Mouse (Mus musculus): ENCODE measurements at regions not wholly inside any gene's neighbourhood (a gene's known extent, or its start where the extent isn't known, plus 50 kb on each side); places are given as distances from the start of the nearest gene placed in this dataset.
"Not testable (repeated sequence)": the region's sequence is repeated elsewhere in the genome, so short reads cannot be mapped to it uniquely, and the experiment has no call there.

- peak; percentile 71 for DNase-seq (ENCODE audit: low spot score)
- Histone ChIP-seq H3K27ac (ENCODE audit: low read depth, low read length) (no peak overlapping the region), H3K27me3 (replicated peaks; ENCODE audit: control insufficient read depth, insufficient read depth, low read length) (no peaks in the 10 kb centered on the region), H3K4me2 (ENCODE audit: low read length) (no peak overlapping the region), H3K9ac (ENCODE audit: low read length) (no peak overlapping the region), H3K4me3 (ENCODE audit: low read depth, low read length) (no peak overlapping the region), H3K4me1 (ENCODE audit: control insufficient read depth, insufficient read depth, low read length) (peaks cover 9% of the 10 kb centered on the region), H3K9me3 (replicated peaks; ENCODE audit: control insufficient read depth, low read length) (no peaks in the 10 kb centered on the region), H3K36me3 (ENCODE audit: control insufficient read depth, insufficient read depth, low read length) (no peaks in the 10 kb centered on the region)
- 59% methylated on average over 3 of the region's 3 CpGs for WGBS
- no peak for ATAC-seq
Measured at GRCm38 (mm10) chr2:3908192-3908591, 109.3 kb upstream of the Frmd4a start.

GRCm38 (mm10) chr2:3910086-3910891 is 107.2 kb upstream of the Frmd4a start:
- ATAC-seq (peak; percentile 44), DNase-seq (ENCODE audit: low spot score) (peak; percentile 57)
- Histone ChIP-seq H3K4me1 (ENCODE audit: control insufficient read depth, insufficient read depth, low read length) (peaks cover 9% of the 10 kb centered on the region), H3K4me2 (ENCODE audit: low read length) (no peak overlapping the region), H3K9ac (ENCODE audit: low read length) (no peak overlapping the region), H3K4me3 (ENCODE audit: low read depth, low read length) (no peak overlapping the region), H3K36me3 (ENCODE audit: control insufficient read depth, insufficient read depth, low read length) (no peaks in the 10 kb centered on the region), H3K9me3 (replicated peaks; ENCODE audit: control insufficient read depth, low read length) (no peaks in the 10 kb centered on the region), H3K27me3 (replicated peaks; ENCODE audit: control insufficient read depth, insufficient read depth, low read length) (no peaks in the 10 kb centered on the region), H3K27ac (ENCODE audit: low read depth, low read length) (peak overlapping the region; percentile 39)
- WGBS: 72% methylated on average over 9 of the region's 9 CpGs

GRCm38 (mm10) chr2:3915141-3915540 is 102.4 kb upstream of the Frmd4a start:
- 76% methylated on average over 7 of the region's 7 CpGs for WGBS
- DNase-seq (ENCODE audit: low spot score) (no peak), ATAC-seq (no peak)
- Histone ChIP-seq H3K4me1 (ENCODE audit: control insufficient read depth, insufficient read depth, low read length) (peaks cover 4% of the 10 kb centered on the region), H3K9me3 (replicated peaks; ENCODE audit: control insufficient read depth, low read length) (no peaks in the 10 kb centered on the region), H3K4me2 (ENCODE audit: low read length) (no peak overlapping the region), H3K9ac (ENCODE audit: low read length) (no peak overlapping the region), H3K4me3 (ENCODE audit: low read depth, low read length) (no peak overlapping the region), H3K36me3 (ENCODE audit: control insufficient read depth, insufficient read depth, low read length) (no peaks in the 10 kb centered on the region), H3K27me3 (replicated peaks; ENCODE audit: control insufficient read depth, insufficient read depth, low read length) (no peaks in the 10 kb centered on the region), H3K27ac (ENCODE audit: low read depth, low read length) (no peak overlapping the region)

- DNase-seq (ENCODE audit: low spot score) (no peak), ATAC-seq (no peak)
- 88% methylated on average over 3 of the region's 3 CpGs for WGBS
- H3K4me2 ChIP-seq (ENCODE audit: low read length): no peak overlapping the region
- no peak overlapping the region for H3K4me3 ChIP-seq (ENCODE audit: low read depth, low read length)
- H3K9me3 ChIP-seq (replicated peaks; ENCODE audit: control insufficient read depth, low read length): no peaks in the 10 kb centered on the region
- no peak overlapping the region for H3K9ac ChIP-seq (ENCODE audit: low read length)
- H3K4me1 ChIP-seq (ENCODE audit: control insufficient read depth, insufficient read depth, low read length): no peaks in the 10 kb centered on the region
- no peaks in the 10 kb centered on the region for H3K36me3 ChIP-seq (ENCODE audit: control insufficient read depth, insufficient read depth, low read length)
- no peak overlapping the region for H3K27ac ChIP-seq (ENCODE audit: low read depth, low read length)
- H3K27me3 ChIP-seq (replicated peaks; ENCODE audit: control insufficient read depth, insufficient read depth, low read length): no peaks in the 10 kb centered on the region
Measured at GRCm38 (mm10) chr2:3916365-3916764, 101.2 kb upstream of the Frmd4a start.

GRCm38 (mm10) chr2:3918156-3918555 is 99.4 kb upstream of the Frmd4a start:
- H3K9ac ChIP-seq (ENCODE audit: low read length): no peak overlapping the region
- ATAC-seq (no peak), DNase-seq (ENCODE audit: low spot score) (no peak)
- no peaks in the 10 kb centered on the region for H3K27me3 ChIP-seq (replicated peaks; ENCODE audit: control insufficient read depth, insufficient read depth, low read length)
- no peaks in the 10 kb centered on the region for H3K36me3 ChIP-seq (ENCODE audit: control insufficient read depth, insufficient read depth, low read length)
- no peaks in the 10 kb centered on the region for H3K9me3 ChIP-seq (replicated peaks; ENCODE audit: control insufficient read depth, low read length)
- H3K4me3 ChIP-seq (ENCODE audit: low read depth, low read length): no peak overlapping the region
- 79% methylated on average over 6 of the region's 6 CpGs for WGBS
- H3K27ac ChIP-seq (ENCODE audit: low read depth, low read length): no peak overlapping the region
- H3K4me2 ChIP-seq (ENCODE audit: low read length): no peak overlapping the region
- no peaks in the 10 kb centered on the region for H3K4me1 ChIP-seq (ENCODE audit: control insufficient read depth, insufficient read depth, low read length)

- peak; percentile 33 for DNase-seq (ENCODE audit: low spot score)
- H3K4me2 ChIP-seq (ENCODE audit: low read length): no peak overlapping the region
- no peaks in the 10 kb centered on the region for H3K27me3 ChIP-seq (replicated peaks; ENCODE audit: control insufficient read depth, insufficient read depth, low read length)
- H3K27ac ChIP-seq (ENCODE audit: low read depth, low read length): no peak overlapping the region
- H3K4me1 ChIP-seq (ENCODE audit: control insufficient read depth, insufficient read depth, low read length): no peaks in the 10 kb centered on the region
- WGBS: 43% methylated on average over 3 of the region's 3 CpGs
- H3K9ac ChIP-seq (ENCODE audit: low read length): no peak overlapping the region
- ATAC-seq: no peak
- no peaks in the 10 kb centered on the region for H3K36me3 ChIP-seq (ENCODE audit: control insufficient read depth, insufficient read depth, low read length)
- no peaks in the 10 kb centered on the region for H3K9me3 ChIP-seq (replicated peaks; ENCODE audit: control insufficient read depth, low read length)
- no peak overlapping the region for H3K4me3 ChIP-seq (ENCODE audit: low read depth, low read length)
Measured at GRCm38 (mm10) chr2:3919893-3920292, 97.6 kb upstream of the Frmd4a start.

GRCm38 (mm10) chr2:3921084-3921483 is 96.4 kb upstream of the Frmd4a start:
- not testable (repeated sequence) for H3K36me3 ChIP-seq (ENCODE audit: control insufficient read depth, insufficient read depth, low read length); H3K27ac ChIP-seq (ENCODE audit: low read depth, low read length); H3K27me3 ChIP-seq (replicated peaks; ENCODE audit: control insufficient read depth, insufficient read depth, low read length); H3K9me3 ChIP-seq (replicated peaks; ENCODE audit: control insufficient read depth, low read length); H3K9ac ChIP-seq (ENCODE audit: low read length); ATAC-seq; H3K4me3 ChIP-seq (ENCODE audit: low read depth, low read length); H3K4me2 ChIP-seq (ENCODE audit: low read length); H3K4me1 ChIP-seq (ENCODE audit: control insufficient read depth, insufficient read depth, low read length); DNase-seq (ENCODE audit: low spot score)
- 100% methylated on average over 2 of the region's 2 CpGs for WGBS

GRCm38 (mm10) chr2:3922739-3923138 is 94.8 kb upstream of the Frmd4a start:
- no peaks in the 10 kb centered on the region for H3K9me3 ChIP-seq (replicated peaks; ENCODE audit: control insufficient read depth, low read length)
- no peaks in the 10 kb centered on the region for H3K36me3 ChIP-seq (ENCODE audit: control insufficient read depth, insufficient read depth, low read length)
- H3K4me1 ChIP-seq (ENCODE audit: control insufficient read depth, insufficient read depth, low read length): no peaks in the 10 kb centered on the region
- 90% methylated on average over 4 of the region's 4 CpGs for WGBS
- ATAC-seq (no peak), DNase-seq (ENCODE audit: low spot score) (no peak)
- no peak overlapping the region for H3K4me2 ChIP-seq (ENCODE audit: low read length)
- H3K27ac ChIP-seq (ENCODE audit: low read depth, low read length): no peak overlapping the region
- no peak overlapping the region for H3K4me3 ChIP-seq (ENCODE audit: low read depth, low read length)
- no peaks in the 10 kb centered on the region for H3K27me3 ChIP-seq (replicated peaks; ENCODE audit: control insufficient read depth, insufficient read depth, low read length)
- no peak overlapping the region for H3K9ac ChIP-seq (ENCODE audit: low read length)

- H3K36me3 ChIP-seq (ENCODE audit: control insufficient read depth, insufficient read depth, low read length): no peaks in the 10 kb centered on the region
- no peak for ATAC-seq
- WGBS: 71% methylated on average over 6 of the region's 6 CpGs
Measured at GRCm38 (mm10) chr2:3924696-3925095, 92.8 kb upstream of the Frmd4a start.

More at GRCm38 (mm10) chr2:3924696-3925095, 92.8 kb upstream of the Frmd4a start:
- Histone ChIP-seq H3K4me2 (ENCODE audit: low read length) (no peak overlapping the region), H3K27ac (ENCODE audit: low read depth, low read length) (no peak overlapping the region), H3K9me3 (replicated peaks; ENCODE audit: control insufficient read depth, low read length) (no peaks in the 10 kb centered on the region), H3K27me3 (replicated peaks; ENCODE audit: control insufficient read depth, insufficient read depth, low read length) (no peaks in the 10 kb centered on the region), H3K9ac (ENCODE audit: low read length) (no peak overlapping the region), H3K4me3 (ENCODE audit: low read depth, low read length) (no peak overlapping the region), H3K4me1 (ENCODE audit: control insufficient read depth, insufficient read depth, low read length) (no peaks in the 10 kb centered on the region)
- DNase-seq (ENCODE audit: low spot score): no peak

Data from forebrain, embryonic 14.5 days (tissue).